Mouse (Mus musculus) adrenal gland, adult 18-20 months (tissue): Measurements from ENCODE around the gene Spata17. TPM values are rescaled to one million over a fixed set of nuclear protein-coding genes. Genes with fewer than 3 reads are reported as not detected.

ENCODE experiments used
- DNase-seq, 2 experiments: peaks; one replicate each; pipeline ENCODE4 v3.0.0; 2021 to 2022; ENCODE audit warnings: low spot score in 2 of 2
- total RNA-seq, 2 experiments: library from RNA; stranded (reverse); gene quantifications; 1 replicate in 1 of 2; 2 replicates in 1 of 2; pipeline ENCODE4 v1.2.3; 2021

Spata17 gene
- total RNA-seq, 2 experiments from 2014 or later, result 0.56 to 1.1 TPM

DNA sequence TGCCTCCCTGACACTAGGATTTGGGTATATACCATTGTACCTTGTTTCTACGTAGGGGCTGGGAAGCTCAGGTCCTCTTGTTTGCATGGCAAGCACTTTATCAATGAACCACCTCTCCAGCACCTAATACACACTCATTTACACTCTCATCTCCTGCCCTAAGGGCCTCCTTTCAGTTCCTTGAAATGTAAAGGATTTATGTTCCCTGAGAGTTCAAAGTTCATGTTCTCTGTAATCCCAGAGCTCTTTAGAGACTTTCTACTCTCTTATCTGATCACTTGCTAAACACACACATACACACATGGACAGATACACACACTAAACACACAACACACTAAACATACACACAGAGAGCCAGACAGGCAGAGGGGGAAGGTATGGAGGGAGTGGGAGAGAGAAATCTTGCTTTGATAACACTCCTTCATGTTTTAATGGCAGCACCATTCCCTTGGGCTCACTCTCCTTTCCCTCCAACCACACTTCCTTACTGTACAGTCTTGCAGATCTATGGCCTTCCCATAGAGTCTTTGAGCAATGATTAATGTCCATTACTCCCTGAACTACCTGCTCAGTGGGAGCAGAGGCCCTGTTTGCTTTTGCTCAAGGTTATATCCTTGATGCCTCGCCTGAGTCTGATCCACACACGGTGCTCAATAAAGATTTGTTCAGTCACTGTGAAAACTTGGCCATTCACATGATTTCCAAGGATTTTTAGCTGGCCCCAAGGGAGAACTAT, 126.4 kb downstream of the Spata17 start:
- DNase-seq, result no peak

- no peak for DNase-seq
Measured at GRCm38 (mm10) chr1:187086027-187086426, 129.2 kb downstream of the Spata17 start.

GRCm38 (mm10) chr1:187077352-187077751, 137.9 kb downstream of the Spata17 start:
- no peak for DNase-seq

GRCm38 (mm10) chr1:187077043-187077334, 138.3 kb downstream of the Spata17 start:
- DNase-seq, result no peak

- DNase-seq, result no peak
Measured at GRCm38 (mm10) chr1:187076198-187077042, 138.8 kb downstream of the Spata17 start.

- DNase-seq, result no peak
Measured at GRCm38 (mm10) chr1:187059874-187060273, 155.4 kb downstream of the Spata17 start.

DNA sequence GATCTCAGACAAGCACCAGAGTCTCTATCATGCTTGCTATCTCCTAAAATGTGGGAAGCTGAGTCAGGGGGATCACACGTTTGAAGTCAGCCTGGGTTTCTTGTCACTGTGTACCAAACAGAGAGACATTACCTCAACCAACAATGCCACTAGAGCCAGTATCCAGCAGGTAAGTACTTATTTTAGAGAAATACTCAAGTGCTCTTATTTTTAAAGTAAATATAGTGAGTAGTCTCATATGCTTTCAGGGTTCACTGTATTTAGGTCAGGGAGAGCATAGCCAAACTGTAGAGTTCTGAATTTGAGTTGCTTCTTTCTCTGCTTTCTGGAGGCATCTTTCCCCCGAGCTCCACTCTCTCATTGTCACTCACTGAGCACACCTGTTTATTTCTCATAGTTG, 160.9 kb downstream of the Spata17 start:
- no peak for DNase-seq

DNA sequence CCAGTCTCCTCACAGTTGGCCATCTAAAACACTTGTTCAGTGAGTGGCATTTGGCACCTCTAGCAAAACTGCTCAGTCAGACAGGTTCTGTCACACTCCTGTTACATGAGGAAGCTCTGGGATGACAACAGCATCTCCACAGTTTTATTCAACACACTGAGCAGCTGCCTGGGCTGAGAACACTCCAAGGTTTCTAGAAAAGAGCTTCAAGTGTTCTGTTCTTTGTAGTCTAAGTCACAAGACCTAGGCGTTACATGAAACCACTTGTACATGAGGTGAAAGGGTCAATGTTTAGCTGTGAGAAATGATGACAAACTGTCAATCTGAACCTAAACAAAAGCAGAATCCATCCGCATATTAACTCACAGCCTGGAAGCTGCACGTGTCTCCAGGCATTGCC, 161.4 kb downstream of the Spata17 start:
- no peak for DNase-seq

GRCm38 (mm10) chr1:187052532-187052931, 162.7 kb downstream of the Spata17 start:
- no peak for DNase-seq

GRCm38 (mm10) chr1:187051296-187051695, 164.0 kb downstream of the Spata17 start:
- DNase-seq, result no peak

- no peak for DNase-seq
Measured at GRCm38 (mm10) chr1:187048681-187049288, 166.5 kb downstream of the Spata17 start.

GRCm38 (mm10) chr1:187044726-187045125, 170.5 kb downstream of the Spata17 start:
- no peak for DNase-seq

DNA sequence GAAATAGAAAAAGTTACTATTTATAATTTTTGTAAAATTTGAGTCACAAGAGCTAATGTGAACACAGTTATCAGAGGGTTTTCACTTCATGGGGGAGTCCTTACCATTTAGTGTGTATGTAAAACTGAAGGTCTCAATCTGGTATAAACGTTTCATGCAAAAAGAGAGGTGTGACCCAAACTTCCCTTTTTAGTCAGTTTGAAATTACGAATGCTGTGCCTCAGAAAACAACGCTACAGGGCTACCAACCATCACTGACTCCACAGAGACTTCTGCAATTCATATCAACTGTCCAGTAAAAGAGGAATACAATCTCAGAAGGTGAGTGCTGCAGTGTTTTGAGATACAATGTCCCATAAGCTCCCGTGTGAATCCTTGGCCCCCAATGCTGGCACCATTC, 175.5 kb downstream of the Spata17 start:
- DNase-seq, result no peak

DNA sequence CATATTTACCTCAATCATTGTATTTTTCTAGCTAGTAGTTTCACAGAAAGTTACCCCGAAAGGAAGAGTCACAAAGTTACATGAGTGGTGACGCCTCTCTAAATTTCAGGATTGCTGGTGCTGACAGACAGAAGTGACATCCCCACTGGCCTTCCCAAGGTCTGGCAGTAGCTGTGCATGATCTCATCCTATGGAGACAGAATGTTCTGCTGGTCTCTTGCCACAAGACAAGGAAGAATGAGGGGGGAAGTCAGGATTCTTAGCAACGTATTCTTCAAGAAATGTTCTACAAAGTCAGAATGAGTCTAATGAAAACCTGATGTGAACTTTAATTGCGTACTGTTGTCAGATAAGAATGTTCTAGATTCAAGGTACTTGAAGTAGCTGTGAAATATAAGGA, 179.5 kb downstream of the Spata17 start:
- no peak for DNase-seq

GRCm38 (mm10) chr1:187031796-187032195, 183.5 kb downstream of the Spata17 start:
- peak in 1 of 2 experiments; percentile 8 for DNase-seq

GRCm38 (mm10) chr1:187028841-187029240, 186.4 kb downstream of the Spata17 start:
- DNase-seq, result no peak

DNA sequence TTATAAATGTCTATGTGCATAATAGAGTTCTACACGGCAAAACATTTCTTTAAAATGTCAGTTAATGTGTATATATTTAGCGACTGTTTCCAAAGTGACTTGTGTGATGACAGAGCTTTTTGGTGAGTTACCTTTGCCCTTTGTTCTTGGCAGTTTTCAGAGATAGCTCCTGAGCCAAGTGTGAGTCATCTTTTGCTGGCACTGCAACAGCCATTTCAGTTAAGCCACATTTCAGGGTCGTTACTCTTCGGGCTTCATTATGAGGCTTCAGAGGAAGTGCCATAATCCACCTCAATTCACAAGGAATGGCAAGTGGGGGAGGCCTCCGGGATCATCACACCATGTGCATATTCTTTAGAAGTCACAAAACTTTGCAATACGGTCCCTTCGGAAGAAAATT, 195.3 kb downstream of the Spata17 start:
- peak in 1 of 2 experiments; percentile 18 for DNase-seq

DNA sequence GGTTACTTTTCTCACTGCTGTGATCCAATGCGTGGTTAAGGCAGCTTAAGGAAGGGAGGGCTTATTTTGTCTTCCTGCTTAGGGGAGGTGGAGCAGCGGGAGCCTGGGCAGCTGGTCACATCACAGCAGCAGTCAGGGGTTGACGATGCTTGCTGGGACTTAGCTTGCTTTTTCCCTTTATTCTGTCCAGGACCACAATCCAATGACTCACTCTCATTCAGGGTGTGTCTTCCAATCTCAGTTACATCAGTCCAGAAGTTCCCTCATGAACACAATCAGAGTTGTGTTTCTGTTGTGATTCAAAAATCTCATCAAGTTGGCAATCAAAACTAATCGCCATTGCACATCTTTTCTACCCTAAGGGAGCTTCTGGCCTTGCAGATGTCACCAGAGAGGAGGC, 199.1 kb downstream of the Spata17 start:
- no peak for DNase-seq

GRCm38 (mm10) chr1:187015673-187016072, 199.6 kb downstream of the Spata17 start:
- DNase-seq, result no peak

- no peak for DNase-seq
Measured at GRCm38 (mm10) chr1:187014141-187014540, 201.1 kb downstream of the Spata17 start.

DNA sequence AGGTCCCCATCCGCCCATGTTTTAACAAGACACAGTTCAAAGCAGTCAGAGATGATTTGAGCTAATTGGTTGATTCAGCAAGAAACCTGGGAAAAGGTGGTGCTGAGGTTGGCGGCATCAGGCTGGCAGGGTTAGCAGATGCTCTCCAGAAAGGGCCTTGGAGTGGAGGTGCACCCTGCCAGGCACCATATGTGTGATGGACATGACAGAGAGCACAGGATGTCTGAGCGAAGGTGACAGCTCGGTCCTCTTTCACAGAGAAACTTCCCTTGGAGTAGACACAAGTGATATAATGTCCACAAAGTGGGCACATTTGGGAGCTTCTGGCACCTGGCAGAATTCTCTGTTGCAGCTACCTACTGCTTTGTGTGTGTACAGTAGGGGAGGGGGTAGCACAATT, 203.7 kb downstream of the Spata17 start:
- DNase-seq, result no peak

- no peak for DNase-seq
Measured at GRCm38 (mm10) chr1:187010071-187010470, 205.2 kb downstream of the Spata17 start.
